Mouse (Mus musculus): ENCODE data around the gene Cbx8.

DNA sequence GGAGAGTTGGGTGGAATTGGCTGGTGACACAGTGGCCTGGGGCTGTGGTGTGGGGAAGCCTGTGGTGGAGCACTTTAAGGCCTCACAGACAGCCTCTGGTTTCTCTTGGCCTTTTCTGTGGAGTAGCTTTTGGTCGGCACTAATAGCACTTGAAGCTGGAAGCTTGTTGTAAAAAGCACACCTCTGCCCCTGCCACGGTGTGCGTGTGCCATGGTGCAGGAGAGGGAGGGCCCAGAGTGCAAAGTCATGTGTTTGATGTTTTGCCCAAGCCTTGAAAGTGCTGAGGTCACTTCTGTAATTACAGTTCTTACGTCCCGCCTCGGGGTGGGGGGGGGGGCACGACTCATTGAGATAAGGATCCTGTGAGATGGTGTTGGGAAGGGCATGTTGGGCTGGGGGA lies 16.5 kb downstream of the Cbx8 start:
- TF ChIP-seq CTCF (IDR thresholded peaks at IDR 0.05; ENCODE audit: insufficient read depth, low read length) (no peak), POLR2A (IDR thresholded peaks at IDR 0.05; ENCODE audit: borderline replicate concordance, extremely low read depth, low read depth, low read length) (no peak)
